Mouse (Mus musculus) R1 (cell line): ENCODE measurements around the gene Mydgf.

Experiments used
- DNase-seq: peaks from one replicate; pipeline ENCODE4 v3.0.0-alpha.2; 2018; ENCODE audit warnings: low read depth, low spot score

The Mydgf gene

DNA sequence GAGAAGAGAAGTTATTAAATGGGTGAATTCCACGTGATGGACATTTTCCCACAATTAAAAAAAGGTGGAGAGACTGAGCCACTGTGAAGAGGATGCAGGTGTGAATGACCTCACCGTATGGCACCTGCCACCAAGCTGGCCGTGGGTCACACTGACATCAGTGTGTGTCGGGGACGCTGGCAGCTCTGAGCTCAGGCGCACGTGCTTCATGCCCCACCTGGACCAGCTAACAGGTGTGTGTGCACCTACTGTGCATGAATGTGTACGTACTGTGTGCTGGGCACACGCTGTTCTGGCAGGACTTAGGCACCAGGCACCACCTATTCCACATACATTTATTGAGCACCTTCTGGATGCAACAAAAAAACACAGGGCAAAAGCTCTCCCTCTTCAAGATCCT lies 39.2 kb downstream of the Mydgf start:
- DNase-seq = no peak

DNA sequence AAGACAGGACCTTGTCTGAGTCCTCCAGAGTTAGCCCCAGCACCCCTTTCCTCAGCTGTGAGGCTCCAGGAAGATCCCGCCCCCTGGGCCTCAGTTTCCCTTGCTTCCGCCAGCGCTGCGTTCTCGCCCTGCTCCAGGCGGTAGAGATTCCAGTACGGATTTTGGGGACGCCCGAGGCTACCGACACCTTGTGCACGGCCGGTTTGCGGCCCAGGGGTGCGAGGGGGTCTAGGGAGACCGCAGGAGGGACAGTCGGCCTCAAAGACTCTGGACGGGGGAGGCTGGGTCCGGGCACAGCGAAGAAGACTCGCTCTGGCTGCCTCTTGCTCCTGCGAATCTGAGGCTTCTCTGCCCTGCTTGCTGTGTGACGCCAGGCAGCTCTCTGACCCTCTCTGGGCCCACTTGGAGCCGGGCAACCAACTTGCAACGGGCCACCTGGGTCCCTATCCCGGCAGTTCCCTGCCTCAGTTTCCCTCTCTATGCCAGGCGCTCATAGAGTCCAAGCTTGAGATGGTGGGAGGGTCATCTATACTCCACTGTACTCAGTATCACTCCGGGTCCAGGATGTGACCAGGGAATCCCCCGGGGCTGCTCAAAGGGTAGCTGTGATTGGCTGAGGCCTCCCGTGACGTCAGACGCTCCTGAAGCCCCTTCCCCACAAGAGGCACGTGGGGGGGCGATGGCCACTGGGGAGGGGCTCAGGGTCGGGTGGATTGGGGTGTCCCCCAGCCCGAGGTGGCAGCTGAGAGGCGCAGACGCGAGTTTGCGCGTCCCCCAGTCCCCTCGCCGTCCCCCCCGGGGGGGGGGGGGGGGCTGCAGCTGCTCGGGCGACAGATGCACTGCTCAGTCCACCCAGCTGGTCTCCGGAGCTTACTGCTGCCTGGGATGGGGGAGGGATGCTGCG lies 41.8 kb downstream of the Mydgf start:
- peak; percentile 59 for DNase-seq

- peak; percentile 62 for DNase-seq
Observed at GRCm38 (mm10) chr17:56139858-56140595, 43.7 kb downstream of the Mydgf start, which contains the start of gene Sema6b. Gene Sema6b, minus strand, starts transcription at chr17:56140343.

- no peak for DNase-seq
Observed at GRCm38 (mm10) chr17:56139355-56139754, 44.4 kb downstream of the Mydgf start.

GRCm38 (mm10) chr17:56137839-56138613 lies 45.7 kb downstream of the Mydgf start:
- peak; percentile 40 for DNase-seq

GRCm38 (mm10) chr17:56136558-56136957 lies 47.2 kb downstream of the Mydgf start:
- DNase-seq = no peak

DNA sequence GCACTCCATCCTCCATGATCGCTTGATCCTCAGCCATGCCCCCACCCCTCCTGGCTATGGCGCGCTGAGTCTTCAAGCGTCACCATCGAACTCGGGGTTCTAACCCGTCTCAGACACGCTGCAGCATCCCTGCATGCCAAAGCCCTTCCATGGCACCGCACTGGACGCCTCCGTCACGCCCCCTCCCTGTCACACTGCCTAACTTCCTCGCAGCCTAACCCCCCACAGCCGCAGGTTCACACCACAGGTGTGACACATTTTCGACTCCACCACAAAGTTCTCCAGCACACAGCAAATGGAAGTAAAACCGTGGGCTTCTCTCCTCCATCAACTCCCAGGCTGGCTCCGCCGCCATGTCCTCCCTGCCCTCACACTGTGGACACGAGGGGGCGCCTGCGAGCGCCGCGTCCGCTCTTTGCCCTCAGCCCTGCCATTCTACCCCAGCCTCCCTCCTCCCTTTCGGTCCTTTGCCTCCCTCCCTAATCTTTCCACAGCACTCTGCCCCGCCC lies 49.2 kb downstream of the Mydgf start:
- peak; percentile 52 for DNase-seq

GRCm38 (mm10) chr17:56133457-56134363 lies 50.0 kb downstream of the Mydgf start:
- peak; percentile 42 for DNase-seq

DNA sequence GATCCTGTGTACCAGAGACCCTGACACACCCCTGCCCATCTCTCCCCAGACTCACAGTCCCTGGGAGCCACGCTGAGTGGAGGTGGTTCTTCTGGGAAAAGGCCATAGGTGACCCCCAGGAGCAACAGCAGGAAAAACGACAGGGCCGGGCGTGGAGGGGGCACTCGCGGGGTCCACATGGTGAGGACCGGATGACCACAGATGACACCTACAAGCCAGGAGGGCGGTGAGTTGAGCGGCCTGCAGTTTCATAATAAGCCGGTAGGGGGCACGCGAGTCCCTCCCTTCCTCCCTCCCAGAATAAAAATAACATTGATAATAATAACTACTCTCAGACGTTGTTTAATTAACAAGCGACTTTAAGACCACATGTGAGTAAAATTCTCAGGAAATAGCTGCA lies 51.1 kb downstream of the Mydgf start:
- DNase-seq = peak; percentile 48

DNA sequence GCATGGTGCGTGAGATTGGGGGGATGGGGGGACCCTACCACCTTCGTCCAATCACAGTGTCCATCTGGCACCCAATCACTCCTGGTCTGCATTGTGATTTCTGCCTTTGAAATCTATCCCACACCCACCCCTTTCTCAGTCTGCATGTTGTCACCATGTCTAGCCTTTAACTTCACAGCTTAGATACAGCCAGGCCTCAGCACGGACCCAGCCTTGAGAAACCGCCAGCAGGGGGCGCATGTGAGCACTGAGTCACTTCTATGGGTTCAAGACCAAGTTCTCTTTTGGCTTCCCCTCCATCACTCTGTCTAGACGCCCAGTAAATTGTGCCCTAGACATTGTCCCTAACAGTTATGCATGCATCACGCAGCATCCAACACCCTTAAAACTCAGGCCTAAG lies 51.9 kb downstream of the Mydgf start:
- peak; percentile 80 for DNase-seq

DNA sequence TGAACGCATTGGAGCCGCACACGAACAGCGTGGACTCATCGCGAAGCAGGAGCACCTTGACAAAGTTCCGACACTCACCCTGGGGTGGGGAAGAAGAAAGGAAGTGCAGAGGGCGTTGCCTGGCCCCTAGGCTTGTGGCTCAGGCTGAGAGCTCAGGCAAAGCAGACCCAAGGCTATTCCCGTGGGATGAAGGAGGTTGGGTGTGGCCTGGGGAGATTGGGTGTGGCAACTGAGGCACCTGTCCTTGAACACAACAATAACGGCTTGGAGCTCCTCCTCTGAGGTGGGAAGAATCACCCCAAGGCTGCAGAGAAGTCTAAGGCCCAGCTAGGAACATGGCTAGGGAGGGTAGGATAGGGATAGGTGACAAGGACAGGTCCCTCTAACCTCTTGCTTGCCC lies 52.6 kb downstream of the Mydgf start:
- DNase-seq = peak; percentile 47

DNA sequence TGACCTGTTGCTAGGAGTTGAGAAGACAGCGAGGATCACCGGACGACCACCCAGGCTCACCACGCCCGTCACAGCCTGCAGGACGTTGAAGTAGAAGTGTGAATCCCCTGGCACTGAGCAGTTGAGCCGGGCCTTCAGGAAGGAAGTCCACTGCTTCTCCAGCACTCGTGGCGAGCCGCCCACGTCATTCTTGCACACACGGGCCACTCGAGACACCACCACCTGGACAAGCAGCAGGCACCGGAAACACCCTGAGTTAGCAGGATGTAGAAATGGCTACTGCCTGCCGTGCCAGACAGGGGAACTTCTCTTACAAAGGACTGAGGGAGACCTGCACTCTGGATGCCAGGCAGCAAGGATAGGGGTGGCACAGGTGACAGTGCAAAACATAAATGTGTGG lies 55.5 kb downstream of the Mydgf start:
- DNase-seq = no peak

DNA sequence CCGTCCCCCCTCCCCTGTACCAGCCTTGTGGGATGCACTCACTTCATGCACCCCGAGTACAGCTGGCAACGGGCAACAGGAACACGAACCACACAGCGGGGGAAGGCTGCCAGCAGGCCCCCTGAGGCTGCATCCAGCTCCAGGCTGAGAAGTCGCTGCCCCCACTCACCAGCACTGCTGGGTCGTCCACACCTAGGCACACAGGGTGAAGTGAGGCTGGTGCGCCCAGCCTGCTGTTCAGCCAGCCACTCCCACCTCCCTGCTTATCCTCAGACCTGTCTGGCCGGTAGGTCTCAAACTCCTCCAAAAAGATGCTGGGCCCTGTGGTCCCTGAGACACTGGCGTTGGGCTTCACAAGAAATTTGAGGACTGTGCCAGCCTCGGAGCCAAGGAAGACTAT lies 57.5 kb downstream of the Mydgf start:
- DNase-seq = no peak
